Mouse (Mus musculus): ENCODE data around the gene Moxd1. TPM values are rescaled to one million over a fixed set of nuclear protein-coding genes. Genes with fewer than 3 reads are reported as not detected.
A peak's percentile ranks its signal among the peaks of the same experiment; 100 is the strongest.
"Not testable (repeated sequence)": the region's sequence is repeated elsewhere in the genome, so short reads cannot be mapped to it uniquely, and the experiment has no call there.

Gene Moxd1
- polyA plus RNA-seq, 1 experiment from 2014 or later = 12.4 TPM

DNA sequence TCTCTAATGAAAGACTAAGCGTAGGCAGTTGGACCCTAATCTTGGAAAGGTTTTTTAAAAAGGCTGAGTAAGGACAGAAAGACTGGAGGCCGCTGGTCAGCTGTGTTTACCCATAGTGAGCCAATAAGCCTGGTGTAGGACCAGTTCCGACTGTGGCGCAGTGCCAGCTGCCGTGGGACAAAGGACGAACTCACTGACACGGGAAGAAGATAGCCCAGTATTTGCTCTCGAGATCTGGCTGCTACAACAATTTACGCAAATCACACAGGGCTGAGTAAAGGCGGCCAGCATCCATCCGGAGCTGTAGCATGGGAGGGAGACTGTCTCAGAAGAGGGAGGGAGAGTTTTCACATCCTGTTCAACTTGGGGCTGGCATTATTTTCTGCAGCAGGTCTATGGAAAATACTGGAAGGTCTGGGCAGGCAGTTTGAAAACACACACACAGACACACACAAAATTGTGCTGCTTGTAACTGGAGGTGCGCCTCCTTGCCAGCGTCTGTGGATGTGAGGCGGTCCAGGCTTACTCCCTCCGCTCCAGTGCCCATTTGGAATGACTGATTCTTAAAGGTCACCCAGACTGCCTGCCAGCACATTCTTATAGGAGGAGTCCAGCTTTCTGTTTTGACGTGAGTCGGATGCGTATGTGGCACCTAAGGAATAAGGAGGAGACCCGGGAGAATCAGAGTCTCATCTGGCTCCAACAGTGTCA, 94.0 kb downstream of the Moxd1 start:
- Histone ChIP-seq H3K4me1 (replicated peaks; ENCODE audit: insufficient read depth, low read length) (no peaks in the 10 kb centered on the region; the same call in 1 of the 2 replicates), H3K4me3 (replicated peaks; ENCODE audit: low read depth, low read length) (no peak overlapping the region), H3K9ac (ENCODE audit: low read depth, low read length) (no peak overlapping the region), H3K4me2 (ENCODE audit: low read length) (peak overlapping the region; percentile 19; the same call in 1 of the 2 replicates), H3K36me3 (ENCODE audit: insufficient read depth, low read length) (no peaks in the 10 kb centered on the region), H3K9me3 (replicated peaks; ENCODE audit: low read length) (no peaks in the 10 kb centered on the region), H3K27me3 (ENCODE audit: insufficient read depth, low read length) (no peaks in the 10 kb centered on the region), H3K27ac (peak overlapping the region; percentile 66)
- no peak for TF ChIP-seq CTCF (IDR thresholded peaks at IDR 0.05; ENCODE audit: low read depth)
- DNase-seq (ENCODE audit: low spot score) (peak; percentile 46), ATAC-seq (replicated peaks; ENCODE audit: low FRiP score, low read depth) (peak; percentile 76)
- WGBS = 38% methylated on average over 19 of the region's 19 CpGs

DNA sequence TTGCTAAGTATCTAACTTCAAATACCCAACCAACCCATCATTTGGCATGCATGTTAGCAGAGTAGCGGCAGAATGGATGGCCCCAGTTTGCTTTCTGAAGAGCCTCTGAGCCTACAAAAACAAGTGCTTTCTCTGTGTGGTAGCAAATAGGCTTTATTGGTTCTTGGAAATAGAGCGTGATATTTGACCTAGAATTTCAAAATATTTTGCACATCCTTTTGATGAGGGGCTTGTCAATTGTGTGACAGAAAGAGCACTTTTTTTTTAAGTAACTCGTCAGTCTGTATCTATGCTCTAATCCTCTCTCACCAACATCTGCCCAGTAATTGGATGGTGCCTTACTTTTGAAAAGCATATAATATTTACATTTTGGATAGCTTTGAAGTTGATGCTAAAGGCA, 97.0 kb downstream of the Moxd1 start:
- H3K27me3 ChIP-seq (ENCODE audit: insufficient read depth, low read length) = no peaks in the 10 kb centered on the region
- no peak for TF ChIP-seq CTCF (IDR thresholded peaks at IDR 0.05; ENCODE audit: low read depth)
- ATAC-seq (replicated peaks; ENCODE audit: low FRiP score, low read depth) = no peak
- 88% methylated on average over 3 of the region's 3 CpGs for WGBS
- H3K36me3 ChIP-seq (ENCODE audit: insufficient read depth, low read length) = no peaks in the 10 kb centered on the region
- H3K4me3 ChIP-seq (replicated peaks; ENCODE audit: low read depth, low read length) = no peak overlapping the region
- no peak for DNase-seq (ENCODE audit: low spot score)
- H3K9me3 ChIP-seq (replicated peaks; ENCODE audit: low read length) = no peaks in the 10 kb centered on the region
- no peaks in the 10 kb centered on the region; the same call in 1 of the 2 replicates for H3K4me1 ChIP-seq (replicated peaks; ENCODE audit: insufficient read depth, low read length)
- H3K4me2 ChIP-seq (ENCODE audit: low read length) = no peak overlapping the region
- H3K9ac ChIP-seq (ENCODE audit: low read depth, low read length) = no peak overlapping the region
- no peak overlapping the region for H3K27ac ChIP-seq

DNA sequence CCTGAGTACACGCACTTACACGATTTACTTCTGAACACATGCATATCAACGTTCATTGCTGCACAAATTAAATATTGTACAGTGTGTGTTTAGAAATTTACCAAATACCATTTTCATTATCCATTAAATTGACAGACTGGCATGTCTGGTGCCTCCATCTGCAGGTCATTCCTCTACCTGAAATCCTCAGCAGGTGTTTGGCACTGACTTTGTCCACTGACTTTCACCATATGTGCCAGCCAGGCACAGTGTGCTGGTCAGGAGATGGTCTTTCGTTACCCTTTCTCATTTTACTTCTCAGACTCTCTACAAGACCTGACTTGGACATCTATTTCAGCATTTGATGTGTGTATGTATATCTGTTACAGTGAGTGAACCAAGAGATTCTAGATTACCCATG, 99.7 kb downstream of the Moxd1 start:
- Histone ChIP-seq H3K4me3 (replicated peaks; ENCODE audit: low read depth, low read length) (no peak overlapping the region), H3K9ac (ENCODE audit: low read depth, low read length) (no peak overlapping the region), H3K4me2 (ENCODE audit: low read length) (no peak overlapping the region), H3K36me3 (ENCODE audit: insufficient read depth, low read length) (no peaks in the 10 kb centered on the region), H3K27ac (no peak overlapping the region), H3K27me3 (ENCODE audit: insufficient read depth, low read length) (no peaks in the 10 kb centered on the region), H3K4me1 (replicated peaks; ENCODE audit: insufficient read depth, low read length) (no peaks in the 10 kb centered on the region), H3K9me3 (replicated peaks; ENCODE audit: low read length) (no peaks in the 10 kb centered on the region)
- no peak for DNase-seq (ENCODE audit: low spot score)
- WGBS = 84% methylated on average over 4 of the region's 4 CpGs
- TF ChIP-seq CTCF (IDR thresholded peaks at IDR 0.05; ENCODE audit: low read depth) = no peak
- no peak for ATAC-seq (replicated peaks; ENCODE audit: low FRiP score, low read depth)

DNA sequence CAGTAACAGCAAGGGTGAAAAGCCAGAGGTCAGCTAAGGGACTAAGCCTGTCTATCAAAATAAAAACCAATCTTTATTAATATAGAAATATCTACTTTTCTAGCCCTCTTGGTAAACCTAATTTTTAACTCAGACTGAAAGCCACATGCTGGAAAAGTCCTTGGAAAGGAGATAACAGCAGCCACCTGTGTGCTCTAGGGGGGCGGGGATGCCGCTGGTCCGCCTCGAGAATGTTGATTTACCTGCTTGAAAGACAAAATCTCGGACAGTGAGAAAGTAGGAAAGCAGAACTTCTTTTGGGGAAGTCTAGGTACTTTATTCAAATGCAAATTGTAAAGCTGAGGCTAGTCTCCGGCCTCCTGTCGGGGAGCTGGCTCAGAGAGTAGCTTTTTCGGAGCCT, 103.9 kb downstream of the Moxd1 start:
- DNase-seq (ENCODE audit: low spot score); H3K4me1 ChIP-seq (replicated peaks; ENCODE audit: insufficient read depth, low read length); H3K4me2 ChIP-seq (ENCODE audit: low read length); H3K27ac ChIP-seq; H3K27me3 ChIP-seq (ENCODE audit: insufficient read depth, low read length); H3K4me3 ChIP-seq (replicated peaks; ENCODE audit: low read depth, low read length); H3K9ac ChIP-seq (ENCODE audit: low read depth, low read length); ATAC-seq (replicated peaks; ENCODE audit: low FRiP score, low read depth); H3K36me3 ChIP-seq (ENCODE audit: insufficient read depth, low read length); H3K9me3 ChIP-seq (replicated peaks; ENCODE audit: low read length): not testable (repeated sequence)
- WGBS = 60% methylated on average over 8 of the region's 8 CpGs

DNA sequence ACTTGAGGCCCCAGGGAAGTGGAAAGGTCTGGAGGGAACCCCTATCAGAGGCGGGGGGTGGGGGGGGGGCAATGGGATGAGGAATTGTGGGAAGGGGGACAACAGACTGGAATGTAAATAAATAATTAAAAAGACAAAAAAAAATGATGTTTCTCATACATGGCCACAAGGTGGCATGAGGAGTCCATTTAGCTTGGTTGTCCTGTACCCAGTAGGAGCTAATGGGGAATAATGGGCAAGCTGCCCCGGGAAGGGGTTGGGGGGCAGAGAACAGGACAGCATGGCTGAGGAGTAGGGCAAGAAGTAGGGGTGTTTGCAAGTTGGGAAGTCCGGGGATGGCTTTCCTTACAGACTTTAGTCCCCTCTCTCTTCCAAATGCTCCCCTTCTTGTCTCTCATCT, 109.5 kb downstream of the Moxd1 start:
- Histone ChIP-seq H3K9me3 (replicated peaks; ENCODE audit: low read length) (no peaks in the 10 kb centered on the region), H3K27me3 (ENCODE audit: insufficient read depth, low read length) (no peaks in the 10 kb centered on the region), H3K4me2 (ENCODE audit: low read length) (no peak overlapping the region), H3K36me3 (ENCODE audit: insufficient read depth, low read length) (no peaks in the 10 kb centered on the region), H3K27ac (no peak overlapping the region), H3K9ac (ENCODE audit: low read depth, low read length) (no peak overlapping the region), H3K4me3 (replicated peaks; ENCODE audit: low read depth, low read length) (no peak overlapping the region), H3K4me1 (replicated peaks; ENCODE audit: insufficient read depth, low read length) (no peaks in the 10 kb centered on the region)
- no peak for ATAC-seq (replicated peaks; ENCODE audit: low FRiP score, low read depth)
- no peak for DNase-seq (ENCODE audit: low spot score)
- TF ChIP-seq CTCF (IDR thresholded peaks at IDR 0.05; ENCODE audit: low read depth) = peak; percentile 39; the same call in 1 of the 2 replicates
- WGBS = 62% methylated on average over 3 of the region's 3 CpGs

DNA sequence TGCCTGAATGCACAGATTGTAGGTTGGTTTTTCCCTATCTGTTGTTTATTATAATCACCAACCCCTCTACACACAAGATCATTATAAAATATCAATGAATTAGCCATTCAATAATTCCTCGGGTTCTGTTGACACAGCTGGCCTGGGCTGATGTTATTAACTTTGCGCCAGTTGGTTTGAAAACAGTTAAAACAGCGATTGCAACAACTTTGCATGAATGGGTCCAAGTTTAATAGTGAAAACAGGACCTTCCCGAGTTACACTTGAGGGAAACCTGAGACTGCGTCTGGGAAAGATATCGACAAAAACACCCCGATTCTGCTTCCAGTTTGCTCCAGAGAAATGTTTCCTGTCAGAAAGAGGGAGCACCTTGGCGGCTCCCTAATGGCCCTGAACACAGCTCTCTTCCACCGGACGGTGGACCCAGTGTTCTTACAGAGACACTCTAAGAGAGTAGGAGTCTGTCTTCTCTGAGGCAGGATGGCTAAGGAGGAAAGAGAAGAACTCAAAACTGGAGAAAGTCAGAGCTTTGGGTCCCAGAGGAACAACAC, 116.4 kb downstream of the Moxd1 start:
- peak overlapping the region; percentile 8; the same call in 1 of the 2 replicates for H3K4me2 ChIP-seq (ENCODE audit: low read length)
- DNase-seq (ENCODE audit: low spot score) (peak; percentile 9), ATAC-seq (replicated peaks; ENCODE audit: low FRiP score, low read depth) (no peak)

More for the DNA sequence above, 116.4 kb downstream of the Moxd1 start:
- no peaks in the 10 kb centered on the region for H3K9me3 ChIP-seq (replicated peaks; ENCODE audit: low read length)
- no peaks in the 10 kb centered on the region for H3K4me1 ChIP-seq (replicated peaks; ENCODE audit: insufficient read depth, low read length)
- TF ChIP-seq CTCF (IDR thresholded peaks at IDR 0.05; ENCODE audit: low read depth) = no peak
- H3K36me3 ChIP-seq (ENCODE audit: insufficient read depth, low read length) = no peaks in the 10 kb centered on the region
- H3K9ac ChIP-seq (ENCODE audit: low read depth, low read length) = no peak overlapping the region
- no peak overlapping the region for H3K27ac ChIP-seq
- no peak overlapping the region for H3K4me3 ChIP-seq (replicated peaks; ENCODE audit: low read depth, low read length)
- WGBS = 40% methylated on average over 10 of the region's 10 CpGs
- H3K27me3 ChIP-seq (ENCODE audit: insufficient read depth, low read length) = no peaks in the 10 kb centered on the region

Measured in kidney, postnatal 0 days (tissue).